Mouse (Mus musculus): ENCODE measurements at regions not wholly inside any gene's neighbourhood (a gene's known extent, or its start where the extent isn't known, plus 50 kb on each side); places are given as distances from the start of the nearest gene placed in this dataset.

DNA sequence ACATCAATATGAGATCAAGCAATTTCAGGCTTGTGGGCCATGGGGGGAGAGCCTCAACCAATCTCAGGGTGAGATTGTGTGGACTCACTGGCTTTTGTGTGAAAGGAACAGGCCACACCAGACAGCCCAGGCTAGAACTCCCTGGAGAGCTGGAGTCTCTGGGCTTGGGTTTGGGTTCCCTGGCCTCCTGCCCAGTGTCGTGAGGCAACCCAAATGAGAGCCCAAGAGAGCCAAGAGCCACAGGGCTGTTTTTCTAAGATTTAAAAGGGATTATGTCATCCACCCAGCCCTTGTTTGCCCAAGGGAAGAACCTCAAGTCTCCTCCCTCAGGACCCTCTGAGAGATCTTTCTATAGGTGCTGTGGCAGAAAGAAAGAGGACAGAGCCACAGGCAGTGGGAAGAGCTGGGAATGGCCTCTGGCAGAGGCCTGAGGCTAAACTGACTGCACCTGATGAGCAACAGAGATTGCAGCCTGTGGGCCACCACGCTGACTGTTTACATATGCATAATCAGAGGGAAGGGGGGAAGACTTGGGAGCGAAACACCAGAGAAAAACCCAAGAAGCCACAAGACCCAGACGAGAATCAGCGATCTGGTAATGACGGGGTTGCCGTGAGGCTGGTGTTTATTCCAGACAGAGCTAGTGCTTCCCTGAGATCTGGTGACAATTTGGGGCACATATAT is 92.1 kb downstream of the Bcl2l11 start:
- ATAC-seq (ENCODE audit: low TSS enrichment): no peak

GRCm38 (mm10) chr2:128218961-128219360 is 93.1 kb downstream of the Bcl2l11 start:
- ATAC-seq (ENCODE audit: low TSS enrichment): no peak

GRCm38 (mm10) chr2:128221055-128221454 is 95.2 kb downstream of the Bcl2l11 start:
- no peak for ATAC-seq (ENCODE audit: low TSS enrichment)

DNA sequence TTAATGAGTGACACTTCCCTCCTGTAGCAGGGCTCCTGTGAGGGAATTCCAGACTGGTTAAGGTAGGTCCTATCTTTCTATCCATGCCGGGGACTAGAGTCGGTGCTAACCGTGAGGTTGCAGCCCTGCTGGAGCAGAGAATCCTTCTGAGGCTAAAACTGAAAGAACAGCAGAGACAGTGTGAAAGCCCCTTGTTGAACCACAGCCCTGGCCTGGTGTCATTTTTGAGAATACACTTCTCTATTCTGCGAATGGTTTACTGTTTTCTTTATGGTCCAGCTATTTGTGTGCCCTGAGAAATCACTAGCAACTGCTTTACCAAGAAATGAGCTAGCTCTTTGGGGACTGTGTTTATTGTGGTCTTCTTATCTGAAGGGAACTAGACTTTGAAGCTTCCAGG is 95.8 kb downstream of the Bcl2l11 start:
- no peak for ATAC-seq (ENCODE audit: low TSS enrichment)

DNA sequence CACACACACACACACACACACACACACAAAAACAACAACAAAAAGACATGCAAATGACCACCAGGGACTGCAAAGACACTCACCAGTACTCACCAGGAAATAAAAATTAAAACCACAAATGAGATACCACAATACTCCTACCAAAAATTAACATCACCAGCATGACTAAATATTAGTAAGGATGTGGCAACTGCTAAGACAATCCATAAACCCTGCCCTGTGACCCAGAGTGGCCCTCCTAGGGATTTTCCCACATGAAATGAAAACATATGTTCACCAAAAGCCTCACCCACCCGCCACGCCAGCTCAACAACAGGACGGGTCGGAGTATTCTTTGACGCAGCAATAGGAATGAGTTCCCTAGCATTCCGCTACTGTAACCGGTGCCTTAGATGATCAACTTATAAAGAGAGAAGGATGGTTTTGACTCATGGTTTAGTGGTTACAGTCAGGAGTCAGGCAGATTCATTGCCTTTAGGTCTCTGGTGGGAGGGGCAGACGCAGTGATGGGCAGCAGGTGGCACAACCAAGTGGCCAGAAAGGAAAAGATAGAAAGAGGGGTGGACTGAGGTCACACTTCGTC is 100.7 kb downstream of the Bcl2l11 start:
- no peak for ATAC-seq (ENCODE audit: low TSS enrichment)

GRCm38 (mm10) chr2:128229730-128230129 is 103.9 kb downstream of the Bcl2l11 start:
- no peak for ATAC-seq (ENCODE audit: low TSS enrichment)

- ATAC-seq (ENCODE audit: low TSS enrichment): no peak
These were observed 105.1 kb downstream of the Bcl2l11 start for GRCm38 (mm10) chr2:128230921-128231320.

- ATAC-seq (ENCODE audit: low TSS enrichment): no peak
These were observed 105.5 kb downstream of the Bcl2l11 start for GRCm38 (mm10) chr2:128231338-128231737.

- ATAC-seq (ENCODE audit: low TSS enrichment): no peak
These were observed 106.2 kb downstream of the Bcl2l11 start for GRCm38 (mm10) chr2:128232027-128232426.

- ATAC-seq (ENCODE audit: low TSS enrichment): peak; percentile 62
These were observed 109.3 kb downstream of the Bcl2l11 start for GRCm38 (mm10) chr2:128235127-128235526.

- no peak for ATAC-seq (ENCODE audit: low TSS enrichment)
These were observed 113.6 kb downstream of the Bcl2l11 start for GRCm38 (mm10) chr2:128239451-128239850.

- no peak for ATAC-seq (ENCODE audit: low TSS enrichment)
These were observed 114.2 kb downstream of the Bcl2l11 start for GRCm38 (mm10) chr2:128240054-128240453.

- no peak for ATAC-seq (ENCODE audit: low TSS enrichment)
These were observed 114.9 kb downstream of the Bcl2l11 start for GRCm38 (mm10) chr2:128240536-128241279.

- no peak for ATAC-seq (ENCODE audit: low TSS enrichment)
These were observed 115.4 kb downstream of the Bcl2l11 start for GRCm38 (mm10) chr2:128241280-128241665.

DNA sequence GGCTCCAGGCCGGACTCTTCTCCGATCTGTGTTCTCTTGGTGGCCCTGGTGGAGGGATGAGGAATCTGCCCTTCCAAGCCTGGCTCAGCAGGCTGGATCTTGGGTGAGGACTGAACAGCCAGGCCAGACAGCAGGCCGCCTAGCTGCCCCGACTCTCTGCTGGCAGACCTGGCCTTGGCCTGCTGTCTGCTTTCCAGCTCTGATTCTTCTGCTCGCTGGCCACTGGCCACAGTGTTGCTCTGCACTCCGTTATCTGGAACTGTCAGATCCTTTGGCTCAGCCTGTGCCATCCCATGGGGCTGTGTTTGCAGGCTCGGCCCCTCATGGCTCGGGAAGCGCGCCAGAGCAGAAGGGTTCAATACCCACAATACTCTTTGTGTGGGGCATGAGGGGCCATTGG is 119.7 kb downstream of the Bcl2l11 start:
- ATAC-seq (ENCODE audit: low TSS enrichment): peak; percentile 31; the same call in 1 of the 2 replicates

- ATAC-seq (ENCODE audit: low TSS enrichment): no peak
These were observed 122.1 kb downstream of the Bcl2l11 start for GRCm38 (mm10) chr2:128247967-128248366.

DNA sequence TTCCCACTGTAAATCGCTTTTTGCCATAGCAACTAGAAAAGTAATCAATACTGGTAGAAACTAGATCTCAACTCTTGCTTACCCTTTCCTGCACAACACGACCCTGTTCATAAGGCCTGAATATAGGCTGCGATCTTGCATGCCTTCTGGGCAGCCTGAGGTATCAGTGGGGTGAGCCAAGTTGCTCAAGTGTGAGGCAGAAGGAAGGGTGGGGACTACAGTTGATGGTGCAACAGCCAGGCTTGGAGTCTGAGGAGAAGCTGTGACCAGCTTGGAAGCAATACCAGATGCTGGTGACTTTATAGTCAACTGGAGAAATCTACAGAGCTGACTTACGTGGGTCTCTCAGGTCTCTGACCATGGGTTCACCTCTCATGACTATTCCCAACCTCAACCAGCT is 123.3 kb downstream of the Bcl2l11 start:
- no peak for ATAC-seq (ENCODE audit: low TSS enrichment)

- ATAC-seq (ENCODE audit: low TSS enrichment): no peak
These were observed 123.8 kb downstream of the Bcl2l11 start for GRCm38 (mm10) chr2:128249607-128250006.

DNA sequence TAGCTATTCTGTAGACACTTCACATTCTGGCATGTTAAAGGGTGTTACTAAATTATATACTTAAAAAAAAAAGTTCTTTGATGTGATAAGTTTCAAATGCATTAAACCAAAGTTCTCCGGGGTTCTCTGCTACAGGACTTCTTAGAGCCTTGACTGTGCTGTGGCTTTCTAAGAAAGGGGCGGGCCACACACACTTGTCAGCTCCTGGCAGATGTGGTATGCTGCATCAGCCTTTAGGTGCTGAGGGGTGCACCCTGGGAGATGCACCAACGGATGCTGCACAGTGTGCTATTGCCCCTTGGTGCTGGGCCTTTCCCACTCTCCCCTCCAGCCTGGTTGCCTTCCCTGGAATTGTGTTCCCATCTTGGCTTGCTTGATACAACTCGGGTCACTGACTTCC is 125.0 kb downstream of the Bcl2l11 start:
- no peak for ATAC-seq (ENCODE audit: low TSS enrichment)

DNA sequence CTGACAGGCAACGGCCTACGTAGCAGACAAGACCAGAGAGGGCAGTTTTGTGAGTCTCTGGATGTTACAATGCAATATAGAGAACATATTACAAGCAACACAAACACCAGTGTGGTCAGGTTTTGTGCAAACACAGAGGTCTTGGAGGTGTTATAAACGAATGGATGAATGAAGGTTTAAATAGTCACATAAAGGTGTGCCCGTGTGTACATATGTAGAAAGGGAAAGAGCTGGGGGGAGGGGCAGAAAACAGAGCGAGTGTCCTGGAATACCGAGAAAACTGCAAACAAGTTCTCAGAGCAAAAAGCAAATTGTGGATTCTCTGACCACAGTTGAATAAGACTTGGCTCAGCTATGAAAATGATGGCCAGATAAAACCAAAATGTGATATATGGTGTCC is 130.8 kb downstream of the Bcl2l11 start:
- ATAC-seq (ENCODE audit: low TSS enrichment): no peak

DNA sequence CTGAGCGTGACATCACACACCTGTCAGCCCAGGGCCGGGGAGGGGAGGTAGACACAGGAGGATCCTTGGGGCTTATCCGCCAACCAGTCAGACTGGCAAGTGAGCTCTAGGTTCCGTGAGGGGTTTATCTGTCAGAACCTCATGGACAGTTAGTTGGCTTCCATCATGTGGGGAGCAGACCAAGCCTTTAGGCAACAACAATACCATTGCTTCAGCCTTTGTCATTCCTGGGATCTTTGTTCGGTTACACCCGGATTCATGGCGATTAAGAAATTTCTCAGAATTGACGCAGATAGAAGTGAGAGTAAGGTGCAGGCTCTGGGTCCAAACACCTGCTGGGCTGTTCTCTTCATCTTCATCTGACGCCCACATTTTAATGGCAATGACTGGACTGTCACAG is 131.4 kb downstream of the Bcl2l11 start:
- ATAC-seq (ENCODE audit: low TSS enrichment): no peak

GRCm38 (mm10) chr2:128263880-128264279 is 138.0 kb downstream of the Bcl2l11 start:
- ATAC-seq (ENCODE audit: low TSS enrichment): no peak
